Mouse (Mus musculus): ENCODE data around the gene Pip4k2a.

DNA sequence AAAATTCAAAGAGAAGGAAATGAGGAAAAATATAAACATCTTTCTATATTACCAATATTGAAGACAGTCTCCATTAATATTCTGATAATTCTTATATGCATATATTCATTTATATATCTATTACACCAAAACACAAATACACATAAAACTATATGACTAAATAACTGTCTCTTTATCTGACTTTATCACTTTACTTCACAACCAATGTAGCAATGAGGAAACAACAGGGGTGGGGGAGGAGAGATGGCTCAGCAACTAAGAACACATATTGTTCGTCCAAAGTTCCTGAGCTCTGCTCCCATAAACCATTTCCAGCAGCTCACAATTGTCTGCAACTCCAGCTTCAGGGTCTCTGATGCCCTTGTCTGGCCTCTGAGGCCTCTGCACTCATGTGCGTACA lies 47.2 kb downstream of the Pip4k2a start:
- TF ChIP-seq CTCF (IDR thresholded peaks at IDR 0.05; ENCODE audit: insufficient read depth, low read depth, low read length) (no peak), POLR2A (IDR thresholded peaks at IDR 0.05; ENCODE audit: insufficient read depth, low read depth, low read length) (no peak)
